Mouse (Mus musculus): ENCODE results near the gene Srarp. TPM values are rescaled to one million over a fixed set of nuclear protein-coding genes. Genes with fewer than 3 reads are reported as not detected.

The Srarp gene
- polyA plus RNA-seq, 1 experiment: not detected

GRCm38 (mm10) chr4:141405314-141405622 lies 30.6 kb downstream of the Srarp start:
- Histone ChIP-seq H3K4me3 (replicated peaks; ENCODE audit: control insufficient read depth, low read depth, low read length) (no peak overlapping the region), H3K4me1 (ENCODE audit: control insufficient read depth, insufficient read depth, low read length) (no peaks in the 10 kb centered on the region), H3K27ac (ENCODE audit: control insufficient read depth, insufficient read depth, low read depth, low read length, poor library complexity) (no peak overlapping the region)
- WGBS: 79% methylated on average over 3 of the region's 3 CpGs
- TF ChIP-seq CTCF (IDR thresholded peaks at IDR 0.05; ENCODE audit: control insufficient read depth, insufficient read depth, low read length) (no peak), POLR2A (IDR thresholded peaks at IDR 0.05; ENCODE audit: borderline replicate concordance, control insufficient read depth, low read depth, low read length) (no peak)

DNA sequence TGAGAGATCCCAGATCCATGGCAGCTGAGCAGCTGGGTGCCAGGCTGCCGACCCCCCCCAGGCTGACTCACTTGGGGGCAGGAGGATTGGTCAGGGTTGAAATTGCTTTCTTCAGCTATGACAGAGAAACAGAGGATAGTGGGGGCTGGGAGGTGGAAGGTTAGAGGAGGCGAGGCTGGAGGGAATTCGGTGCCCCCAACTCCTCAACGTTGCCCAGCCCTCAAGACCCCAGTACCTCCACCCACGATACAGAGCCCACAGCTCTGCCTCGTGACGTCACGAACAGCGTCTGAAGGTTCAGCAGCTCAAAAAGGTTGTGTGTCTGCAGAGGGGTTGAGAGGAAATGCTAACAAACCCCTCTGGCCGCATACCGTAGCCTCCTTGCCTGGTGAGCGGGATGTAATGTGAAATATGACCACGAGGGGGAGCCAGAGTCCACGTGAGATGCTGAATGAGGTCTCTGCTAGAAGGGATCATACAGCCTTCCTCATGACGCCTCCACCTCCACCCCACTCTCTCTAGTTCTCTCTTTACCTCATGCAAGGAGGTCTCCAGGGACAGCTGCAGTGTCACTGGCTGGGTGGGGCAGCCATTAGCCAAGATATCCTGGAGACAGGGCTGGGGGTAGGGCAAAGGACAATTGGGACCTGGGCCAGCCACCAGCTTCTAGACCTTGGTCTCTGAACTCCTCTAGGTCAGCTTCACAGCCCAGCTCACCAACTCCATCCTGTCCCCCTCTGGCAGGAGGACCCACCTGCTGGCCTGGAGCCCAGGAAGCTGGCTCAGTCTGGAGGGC lies 31.2 kb downstream of the Srarp start:
- Histone ChIP-seq H3K4me3 (replicated peaks; ENCODE audit: control insufficient read depth, low read depth, low read length) (no peak overlapping the region), H3K4me1 (ENCODE audit: control insufficient read depth, insufficient read depth, low read length) (no peaks in the 10 kb centered on the region), H3K27ac (ENCODE audit: control insufficient read depth, insufficient read depth, low read depth, low read length, poor library complexity) (no peak overlapping the region)
- TF ChIP-seq CTCF (IDR thresholded peaks at IDR 0.05; ENCODE audit: control insufficient read depth, insufficient read depth, low read length): peak; percentile 98
- no peak for TF ChIP-seq POLR2A (IDR thresholded peaks at IDR 0.05; ENCODE audit: borderline replicate concordance, control insufficient read depth, low read depth, low read length)
- 13% methylated on average over 15 of the region's 15 CpGs for WGBS

GRCm38 (mm10) chr4:141400171-141400570 lies 35.7 kb downstream of the Srarp start:
- WGBS: 86% methylated on average over 15 of the region's 15 CpGs
- no peak overlapping the region for H3K4me3 ChIP-seq (replicated peaks; ENCODE audit: control insufficient read depth, low read depth, low read length)
- H3K27ac ChIP-seq (ENCODE audit: control insufficient read depth, insufficient read depth, low read depth, low read length, poor library complexity): no peak overlapping the region
- no peak for TF ChIP-seq CTCF (IDR thresholded peaks at IDR 0.05; ENCODE audit: control insufficient read depth, insufficient read depth, low read length)
- no peak for TF ChIP-seq POLR2A (IDR thresholded peaks at IDR 0.05; ENCODE audit: borderline replicate concordance, control insufficient read depth, low read depth, low read length)
- no peaks in the 10 kb centered on the region for H3K4me1 ChIP-seq (ENCODE audit: control insufficient read depth, insufficient read depth, low read length)

DNA sequence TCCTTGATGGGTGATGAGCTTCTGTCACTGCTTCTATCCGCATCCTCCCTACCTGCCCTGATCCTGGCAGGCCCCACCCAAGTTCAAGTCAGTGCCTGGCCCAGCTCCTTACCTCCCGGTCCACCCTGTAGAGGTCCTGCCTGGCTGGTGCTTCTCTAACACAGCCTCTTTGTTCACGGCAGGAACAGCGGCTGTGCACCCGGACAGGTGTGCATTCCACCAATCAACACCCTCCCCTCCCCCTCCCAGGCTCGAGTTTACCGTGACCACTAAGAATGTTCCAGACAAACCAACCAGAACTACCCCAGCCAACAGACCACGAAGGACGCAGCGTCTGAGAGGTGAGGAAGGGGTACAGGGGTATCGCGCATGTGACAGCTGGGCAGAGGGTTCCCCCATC lies 37.4 kb downstream of the Srarp start, which contains the start of gene Clcnka:
Gene Clcnka, minus strand, starts transcription at position 180 of the 400 bp plus-strand sequence.
- H3K4me3 ChIP-seq (replicated peaks; ENCODE audit: control insufficient read depth, low read depth, low read length): no peak within 1 kb of the TSS
- TF ChIP-seq POLR2A (IDR thresholded peaks at IDR 0.05; ENCODE audit: borderline replicate concordance, control insufficient read depth, low read depth, low read length): no peak
- no peak for TF ChIP-seq CTCF (IDR thresholded peaks at IDR 0.05; ENCODE audit: control insufficient read depth, insufficient read depth, low read length)
- 62% methylated on average over 12 of the region's 12 CpGs for WGBS
- no peaks in the 10 kb centered on the region for H3K4me1 ChIP-seq (ENCODE audit: control insufficient read depth, insufficient read depth, low read length)
- no peak within 1 kb of the TSS for H3K27ac ChIP-seq (ENCODE audit: control insufficient read depth, insufficient read depth, low read depth, low read length, poor library complexity)

GRCm38 (mm10) chr4:141397861-141398260 lies 38.0 kb downstream of the Srarp start:
- 83% methylated on average over 12 of the region's 12 CpGs for WGBS
- Histone ChIP-seq H3K27ac (ENCODE audit: control insufficient read depth, insufficient read depth, low read depth, low read length, poor library complexity) (no peak overlapping the region), H3K4me1 (ENCODE audit: control insufficient read depth, insufficient read depth, low read length) (no peaks in the 10 kb centered on the region), H3K4me3 (replicated peaks; ENCODE audit: control insufficient read depth, low read depth, low read length) (no peak overlapping the region)
- no peak for TF ChIP-seq POLR2A (IDR thresholded peaks at IDR 0.05; ENCODE audit: borderline replicate concordance, control insufficient read depth, low read depth, low read length)
- TF ChIP-seq CTCF (IDR thresholded peaks at IDR 0.05; ENCODE audit: control insufficient read depth, insufficient read depth, low read length): no peak

DNA sequence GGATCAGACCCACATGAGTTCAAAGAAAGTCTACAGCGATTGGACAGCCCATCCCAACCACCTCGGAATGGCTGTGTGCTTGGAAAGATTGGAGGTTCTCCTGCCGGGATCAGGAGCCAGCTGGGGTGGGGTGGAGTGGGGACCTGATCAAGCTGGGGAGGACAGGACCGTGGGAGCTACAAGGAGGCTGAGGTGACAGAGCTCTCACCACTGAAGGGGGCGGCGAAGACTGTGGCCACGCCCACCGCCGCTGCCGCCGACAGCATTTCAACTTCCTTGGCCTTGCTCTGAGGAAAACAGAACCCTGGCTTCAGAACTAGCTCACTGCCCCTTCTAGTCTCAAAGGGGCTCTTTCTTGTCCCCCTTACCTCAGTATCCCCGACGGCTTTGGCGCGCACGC lies 41.2 kb downstream of the Srarp start:
- TF ChIP-seq CTCF (IDR thresholded peaks at IDR 0.05; ENCODE audit: control insufficient read depth, insufficient read depth, low read length): no peak
- no peak for TF ChIP-seq POLR2A (IDR thresholded peaks at IDR 0.05; ENCODE audit: borderline replicate concordance, control insufficient read depth, low read depth, low read length)
- Histone ChIP-seq H3K27ac (ENCODE audit: control insufficient read depth, insufficient read depth, low read depth, low read length, poor library complexity) (no peak overlapping the region), H3K4me3 (replicated peaks; ENCODE audit: control insufficient read depth, low read depth, low read length) (no peak overlapping the region), H3K4me1 (ENCODE audit: control insufficient read depth, insufficient read depth, low read length) (no peaks in the 10 kb centered on the region)
- 43% methylated on average over 16 of the region's 16 CpGs for WGBS

GRCm38 (mm10) chr4:141391293-141391692 lies 44.6 kb downstream of the Srarp start:
- WGBS: 79% methylated on average over 12 of the region's 12 CpGs
- TF ChIP-seq POLR2A (IDR thresholded peaks at IDR 0.05; ENCODE audit: borderline replicate concordance, control insufficient read depth, low read depth, low read length): no peak
- no peak for TF ChIP-seq CTCF (IDR thresholded peaks at IDR 0.05; ENCODE audit: control insufficient read depth, insufficient read depth, low read length)
- H3K4me1 ChIP-seq (ENCODE audit: control insufficient read depth, insufficient read depth, low read length): no peaks in the 10 kb centered on the region
- H3K4me3 ChIP-seq (replicated peaks; ENCODE audit: control insufficient read depth, low read depth, low read length): no peak overlapping the region
- H3K27ac ChIP-seq (ENCODE audit: control insufficient read depth, insufficient read depth, low read depth, low read length, poor library complexity): no peak overlapping the region

- WGBS: 82% methylated on average over 18 of the region's 18 CpGs
- no peak overlapping the region for H3K27ac ChIP-seq (ENCODE audit: control insufficient read depth, insufficient read depth, low read depth, low read length, poor library complexity)
- no peaks in the 10 kb centered on the region for H3K4me1 ChIP-seq (ENCODE audit: control insufficient read depth, insufficient read depth, low read length)
- TF ChIP-seq POLR2A (IDR thresholded peaks at IDR 0.05; ENCODE audit: borderline replicate concordance, control insufficient read depth, low read depth, low read length) (no peak), CTCF (IDR thresholded peaks at IDR 0.05; ENCODE audit: control insufficient read depth, insufficient read depth, low read length) (no peak)
- H3K4me3 ChIP-seq (replicated peaks; ENCODE audit: control insufficient read depth, low read depth, low read length): no peak overlapping the region
Observed at GRCm38 (mm10) chr4:141389366-141390150, 46.3 kb downstream of the Srarp start.

Measured in bone marrow, adult 2 months (tissue).